In genomic region chr3:51875629-51876028, GRCm38 (mm10) we compare ENCODE assay signal across 19 mouse cellular contexts.
"Had no signal": no experiment of that assay in that cellular context is flagged by ENCODE, and none has a peak within 500 bp of the region (broad histone marks: within the 10 kb centered on the region; RNA-seq: fewer than 3 reads in every experiment).

No protein-coding gene starts in this region.

- H3K4me3 ChIP-seq: kidney, embryonic 15.5 days; left cerebral cortex, adult 2 months; midbrain, embryonic 12.5 days; midbrain, embryonic 15.5 days had no signal

- H3K36me3 ChIP-seq: kidney, embryonic 15.5 days; midbrain, embryonic 12.5 days; midbrain, embryonic 15.5 days had no signal

- H3K9me3 ChIP-seq: kidney, embryonic 15.5 days; midbrain, embryonic 12.5 days; midbrain, embryonic 15.5 days had no signal

- H3K27me3 ChIP-seq: kidney, embryonic 15.5 days; midbrain, embryonic 12.5 days; midbrain, embryonic 15.5 days had no signal

- H3K27ac ChIP-seq: kidney, embryonic 15.5 days; left cerebral cortex, adult 2 months; liver, embryonic 14.5 days; macrophage; midbrain, embryonic 12.5 days had no signal

- DNase-seq: kidney, adult 8-10 months; kidney, postnatal 10 days; kidney, postnatal 36 days; layer of hippocampus, postnatal 36 days; liver, postnatal 0 days; lung, embryonic 14.5 days; retina, postnatal 1 day; right cerebral cortex, postnatal 25 days; spleen, adult 18-20 months; thymus, adult 18-20 months; thymus, postnatal 36 days had no signal

- H3K4me2 ChIP-seq: kidney, embryonic 15.5 days; liver, embryonic 11.5 days; lung, embryonic 14.5 days; midbrain, embryonic 12.5 days; midbrain, embryonic 15.5 days had no signal

- ATAC-seq: liver, postnatal 0 days; lung, postnatal 0 days; midbrain, embryonic 15.5 days had no signal

- H3K9ac ChIP-seq: kidney, embryonic 15.5 days; liver, embryonic 14.5 days; liver, postnatal 0 days; lung, embryonic 14.5 days; midbrain, embryonic 12.5 days; midbrain, embryonic 15.5 days had no signal
